ENCODE assay signal across 19 mouse cellular contexts in the genomic region with DNA sequence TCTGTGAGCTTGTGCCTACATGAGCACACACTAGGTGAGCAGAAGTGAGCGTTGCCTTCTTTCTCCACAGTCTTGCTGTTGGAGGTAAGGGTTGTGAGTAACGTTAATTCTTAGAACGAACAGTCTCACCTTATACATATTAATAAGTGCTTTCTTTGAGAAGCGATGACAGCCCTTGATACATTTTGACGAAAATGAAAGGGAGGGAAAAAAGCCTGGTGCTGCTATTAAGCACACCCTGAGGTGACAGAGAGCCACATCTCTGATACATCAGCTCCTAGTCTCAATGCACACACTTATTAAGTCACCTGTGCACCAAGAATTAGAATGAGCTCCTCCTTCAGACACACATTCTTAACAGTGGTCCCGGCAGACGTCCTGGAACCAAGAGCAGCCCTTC.
DNase-seq lines count a peak whose midpoint lies in the region; ATAC-seq lines count a peak whose summit lies in the region.
"Had no signal": no experiment of that assay in that cellular context is flagged by ENCODE, and none has a peak within 500 bp of the region (broad histone marks: within the 10 kb centered on the region; RNA-seq: fewer than 3 reads in every experiment).

No protein-coding gene starts in this region.

- WGBS in midbrain, embryonic 13.5 days, result 36% methylated on average over 7 of the region's 7 CpGs
- 76% methylated on average over 7 of the region's 7 CpGs for WGBS in midbrain, embryonic 11.5 days
- WGBS in forebrain, embryonic 13.5 days, result 42% methylated on average over 7 of the region's 7 CpGs
- 35% methylated on average over 7 of the region's 7 CpGs for WGBS in forebrain, embryonic 16.5 days
- 30% methylated on average over 7 of the region's 7 CpGs for WGBS in midbrain, embryonic 16.5 days
- WGBS in liver, embryonic 11.5 days, result 81% methylated on average over 7 of the region's 7 CpGs

- peak overlapping the region; percentile 13 for H3K4me2 ChIP-seq in midbrain, embryonic 13.5 days (replicated peaks)
- H3K4me2 ChIP-seq in midbrain, embryonic 11.5 days, result no peak overlapping the region
- H3K4me2 ChIP-seq in forebrain, embryonic 13.5 days, result peak overlapping the region; percentile 8; the same call in 1 of the 2 replicates
- 0 out of 2 replicates have a peak overlapping the region, but pooled peaks have one; percentile 2 for H3K4me2 ChIP-seq in forebrain, embryonic 16.5 days (ENCODE audit: low read length)
- H3K4me2 ChIP-seq in midbrain, embryonic 16.5 days (ENCODE audit: low read length), result peak overlapping the region; percentile 14; the same call in 1 of the 2 replicates
- no peak overlapping the region for H3K4me2 ChIP-seq in liver, embryonic 11.5 days
- H3K4me2 ChIP-seq: embryonic facial prominence, embryonic 15.5 days; heart, embryonic 12.5 days; hindbrain, embryonic 14.5 days; intestine, embryonic 15.5 days had no signal

- H3K4me3 ChIP-seq in midbrain, embryonic 13.5 days (replicated peaks), result no peak overlapping the region
- no peak overlapping the region for H3K4me3 ChIP-seq in midbrain, embryonic 11.5 days (ENCODE audit: low read depth, low read length)
- H3K4me3 ChIP-seq in forebrain, embryonic 13.5 days, result no peak overlapping the region
- no peak overlapping the region for H3K4me3 ChIP-seq in forebrain, embryonic 16.5 days (replicated peaks; ENCODE audit: low read length)
- H3K4me3 ChIP-seq in midbrain, embryonic 16.5 days (ENCODE audit: low read depth, low read length), result no peak overlapping the region
- H3K4me3 ChIP-seq in liver, embryonic 11.5 days (ENCODE audit: low read depth, low read length), result no peak overlapping the region
- H3K4me3 ChIP-seq: embryonic facial prominence, embryonic 15.5 days; erythroblast, embryonic 14.5 days; heart, adult 2 months; heart, embryonic 12.5 days; intestine, embryonic 15.5 days had no signal

- H3K9ac ChIP-seq in midbrain, embryonic 13.5 days (replicated peaks), result no peak overlapping the region
- H3K9ac ChIP-seq in midbrain, embryonic 11.5 days (ENCODE audit: low read length), result no peak overlapping the region
- H3K9ac ChIP-seq in forebrain, embryonic 13.5 days, result no peak overlapping the region
- no peak overlapping the region for H3K9ac ChIP-seq in forebrain, embryonic 16.5 days (replicated peaks; ENCODE audit: low read depth, low read length)
- no peak overlapping the region for H3K9ac ChIP-seq in midbrain, embryonic 16.5 days (ENCODE audit: low read depth, low read length)
- no peak overlapping the region for H3K9ac ChIP-seq in liver, embryonic 11.5 days (ENCODE audit: low read depth, low read length)
- H3K9ac ChIP-seq: embryonic facial prominence, embryonic 15.5 days; heart, embryonic 12.5 days; hindbrain, embryonic 14.5 days; intestine, embryonic 15.5 days had no signal

- no peaks in the 10 kb centered on the region for H3K36me3 ChIP-seq in midbrain, embryonic 13.5 days
- no peaks in the 10 kb centered on the region for H3K36me3 ChIP-seq in midbrain, embryonic 11.5 days (ENCODE audit: control insufficient read depth, insufficient read depth, low read length)
- no peaks in the 10 kb centered on the region for H3K36me3 ChIP-seq in forebrain, embryonic 13.5 days (ENCODE audit: poor library complexity, severe bottlenecking)
- no peaks in the 10 kb centered on the region for H3K36me3 ChIP-seq in forebrain, embryonic 16.5 days (ENCODE audit: control insufficient read depth, insufficient read depth)
- H3K36me3 ChIP-seq in midbrain, embryonic 16.5 days (ENCODE audit: control insufficient read depth, insufficient read depth, low read length), result no peaks in the 10 kb centered on the region
- no peaks in the 10 kb centered on the region for H3K36me3 ChIP-seq in liver, embryonic 11.5 days (ENCODE audit: control insufficient read depth, insufficient read depth, low read length)
- H3K36me3 ChIP-seq: embryonic facial prominence, embryonic 15.5 days; heart, embryonic 12.5 days; intestine, embryonic 15.5 days had no signal

- no peak for DNase-seq in midbrain, embryonic 11.5 days (ENCODE audit: low spot score, missing footprints)
- no peak for DNase-seq in liver, embryonic 11.5 days (ENCODE audit: low spot score)
- no peak for DNase-seq in heart, postnatal 14 days
- DNase-seq in right cerebral cortex, postnatal 36 days (ENCODE audit: low spot score in 2 of 2), result no peak
- DNase-seq: adrenal gland, adult 2 months; adrenal gland, postnatal 25 days; cerebellum, adult 2 months; cerebellum, postnatal 14 days; heart, adult 2 months; heart, postnatal 36 days had no signal

- H3K27me3 ChIP-seq in midbrain, embryonic 13.5 days, result peaks cover 3% of the 10 kb centered on the region; the same call in 1 of the 2 replicates
- no peaks in the 10 kb centered on the region for H3K27me3 ChIP-seq in midbrain, embryonic 11.5 days (ENCODE audit: control insufficient read depth, insufficient read depth, low read length)
- no peaks in the 10 kb centered on the region for H3K27me3 ChIP-seq in forebrain, embryonic 13.5 days
- H3K27me3 ChIP-seq in forebrain, embryonic 16.5 days (replicated peaks; ENCODE audit: control insufficient read depth, insufficient read depth, low read length), result no peaks in the 10 kb centered on the region
- 0 out of 2 replicates have a peak, but pooled peaks cover 2% of the 10 kb centered on the region for H3K27me3 ChIP-seq in midbrain, embryonic 16.5 days (ENCODE audit: control insufficient read depth, insufficient read depth, low read depth, low read length)
- H3K27me3 ChIP-seq in liver, embryonic 11.5 days (replicated peaks; ENCODE audit: control insufficient read depth, insufficient read depth, low read length), result no peaks in the 10 kb centered on the region
- H3K27me3 ChIP-seq: embryonic facial prominence, embryonic 15.5 days; heart, embryonic 12.5 days; intestine, embryonic 15.5 days had no signal

- H3K9me3 ChIP-seq in midbrain, embryonic 13.5 days, result no peaks in the 10 kb centered on the region
- no peaks in the 10 kb centered on the region for H3K9me3 ChIP-seq in midbrain, embryonic 11.5 days (ENCODE audit: control insufficient read depth, low read length)
- H3K9me3 ChIP-seq in forebrain, embryonic 13.5 days (replicated peaks), result no peaks in the 10 kb centered on the region
- H3K9me3 ChIP-seq in forebrain, embryonic 16.5 days (ENCODE audit: control insufficient read depth, low read length), result no peaks in the 10 kb centered on the region
- H3K9me3 ChIP-seq in midbrain, embryonic 16.5 days (replicated peaks; ENCODE audit: control insufficient read depth, low read length, poor library complexity, severe bottlenecking), result no peaks in the 10 kb centered on the region
- H3K9me3 ChIP-seq in liver, embryonic 11.5 days (ENCODE audit: control insufficient read depth, low read length), result no peaks in the 10 kb centered on the region
- H3K9me3 ChIP-seq: embryonic facial prominence, embryonic 15.5 days; heart, embryonic 12.5 days; intestine, embryonic 15.5 days had no signal

- peak; percentile 38; the same call in 1 of the 2 replicates for ATAC-seq in midbrain, embryonic 13.5 days
- no peak for ATAC-seq in midbrain, embryonic 11.5 days (ENCODE audit: low FRiP score)
- ATAC-seq in forebrain, embryonic 13.5 days, result peak; percentile 31; the same call in 1 of the 2 replicates
- peak; percentile 51 for ATAC-seq in forebrain, embryonic 16.5 days
- ATAC-seq in midbrain, embryonic 16.5 days, result peak; percentile 23; the same call in 1 of the 2 replicates
- no peak for ATAC-seq in liver, embryonic 11.5 days (replicated peaks; ENCODE audit: low FRiP score)
- ATAC-seq: intestine, embryonic 15.5 days had no signal

- intact Hi-C loops in heart, postnatal 14 days (cut with DNase I), result no loop called here

- H3K27ac ChIP-seq in midbrain, embryonic 13.5 days, result no peak overlapping the region
- H3K27ac ChIP-seq in midbrain, embryonic 11.5 days (ENCODE audit: low read depth, low read length), result no peak overlapping the region
- no peak overlapping the region for H3K27ac ChIP-seq in forebrain, embryonic 13.5 days
- H3K27ac ChIP-seq in forebrain, embryonic 16.5 days (ENCODE audit: low read length), result peak overlapping the region; percentile 45; the same call in 1 of the 2 replicates
- no peak overlapping the region; the same call in 1 of the 2 replicates for H3K27ac ChIP-seq in midbrain, embryonic 16.5 days (ENCODE audit: low read length)
- H3K27ac ChIP-seq in liver, embryonic 11.5 days (ENCODE audit: low read depth, low read length), result no peak overlapping the region
- H3K27ac ChIP-seq: embryonic facial prominence, embryonic 15.5 days; heart, adult 2 months; intestine, embryonic 15.5 days had no signal

- peaks cover 38% of the 10 kb centered on the region for H3K4me1 ChIP-seq in midbrain, embryonic 13.5 days (replicated peaks)
- peaks cover 8% of the 10 kb centered on the region for H3K4me1 ChIP-seq in midbrain, embryonic 11.5 days (ENCODE audit: control insufficient read depth, insufficient read depth, low read length)
- peaks cover 39% of the 10 kb centered on the region for H3K4me1 ChIP-seq in forebrain, embryonic 13.5 days
- peaks cover 25% of the 10 kb centered on the region for H3K4me1 ChIP-seq in forebrain, embryonic 16.5 days (replicated peaks; ENCODE audit: control insufficient read depth, insufficient read depth, low read length)
- peaks cover 9% of the 10 kb centered on the region for H3K4me1 ChIP-seq in midbrain, embryonic 16.5 days (ENCODE audit: control insufficient read depth, insufficient read depth, low read length)
- H3K4me1 ChIP-seq in liver, embryonic 11.5 days (replicated peaks; ENCODE audit: control insufficient read depth, insufficient read depth, low read length), result no peaks in the 10 kb centered on the region

Comparison
In these comparisons a context has a peak if more than half of its experiments do, and no peak if none do; other contexts are left out.
1. ATAC-seq: peak in midbrain, embryonic 13.5 days (single experiment), forebrain, embryonic 13.5 days (single experiment), forebrain, embryonic 16.5 days (single experiment) and midbrain, embryonic 16.5 days (single experiment); none in midbrain, embryonic 11.5 days (single experiment) and liver, embryonic 11.5 days (single experiment).
2. H3K4me2 ChIP-seq: peak in midbrain, embryonic 13.5 days (single experiment), forebrain, embryonic 13.5 days (single experiment), forebrain, embryonic 16.5 days (single experiment) and midbrain, embryonic 16.5 days (single experiment); none in midbrain, embryonic 11.5 days (single experiment) and liver, embryonic 11.5 days (single experiment).